In the genomic region with DNA sequence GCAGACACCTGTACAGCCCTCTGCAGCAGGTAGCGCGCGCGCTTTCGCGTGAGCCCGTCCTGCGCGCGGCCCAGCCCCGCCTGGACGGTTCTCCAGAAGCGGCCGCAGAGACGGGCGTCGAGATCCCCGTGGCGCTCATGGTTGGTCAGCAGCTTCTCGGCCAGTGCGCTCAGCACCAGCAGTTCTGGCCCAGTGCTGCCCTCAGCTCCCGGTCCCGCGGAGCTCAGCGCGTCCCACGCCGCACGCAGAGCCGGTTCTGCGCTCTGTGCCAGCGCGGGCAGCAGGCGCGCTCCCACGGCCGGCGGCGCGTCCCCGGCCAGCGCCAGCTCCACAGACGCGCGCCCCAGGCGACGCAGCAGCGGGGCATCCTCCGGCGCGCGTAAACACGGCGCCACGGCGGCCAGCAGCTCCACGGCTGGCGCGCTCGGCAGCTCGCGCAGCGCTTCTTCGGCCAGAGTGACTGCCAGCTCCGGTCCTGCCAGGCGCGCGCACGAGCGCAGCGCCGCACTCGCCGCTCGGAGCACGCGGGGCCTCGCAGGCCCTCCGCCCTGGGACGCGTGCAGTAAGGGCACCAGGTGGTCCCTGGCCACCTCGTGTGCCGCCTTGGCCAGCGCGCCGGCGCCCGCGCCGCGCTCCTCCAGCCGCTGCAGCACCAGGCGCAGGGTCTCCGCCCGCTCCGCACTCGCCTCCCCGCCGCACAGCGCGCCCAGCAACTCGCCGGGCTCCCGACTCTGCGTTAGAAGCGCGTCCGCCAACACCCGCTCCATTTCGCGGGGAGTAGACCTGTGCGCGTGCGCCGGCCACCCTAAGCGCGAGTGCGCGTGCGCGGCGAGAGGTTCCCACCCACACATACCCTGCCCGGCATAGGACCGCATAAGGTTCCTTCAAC, we compare ENCODE assay signal across 8 mouse cellular contexts. TPM values are rescaled to one million over a fixed set of nuclear protein-coding genes. Genes with fewer than 3 reads are reported as not detected.
DNase-seq lines count a peak whose midpoint lies in the region; ATAC-seq lines count a peak whose summit lies in the region.

A gene (minus strand): TSS at position 767 of the 889 bp plus-strand sequence.

- DNase-seq in c-Kit-positive CD71-negative TER-119-negative erythroid progenitor cells, embryonic 14.5 days (ENCODE audit: low read depth): peak; percentile 79
- DNase-seq in forebrain, embryonic 11.5 days (ENCODE audit: low spot score): peak; percentile 95
- DNase-seq in kidney, postnatal 14 days: peak; percentile 94
- DNase-seq in naive thymus-derived CD4-positive, alpha-beta T cell, adult 2 months (ENCODE audit: low read depth): peak; percentile 96
- DNase-seq in splenic B cell, adult 2 months (ENCODE audit: low read depth, low spot score): peak; percentile 94

- peak; percentile 77 for ATAC-seq in CD4-positive, CD25-positive, alpha-beta regulatory T cell, adult 4 months
- ATAC-seq in forebrain, embryonic 11.5 days (replicated peaks; ENCODE audit: low FRiP score): peak; percentile 95
- peak; percentile 92 for ATAC-seq in heart, embryonic 15.5 days (replicated peaks; ENCODE audit: insufficient number of reproducible peaks, insufficient read depth, low FRiP score, low read depth)
- ATAC-seq in liver, embryonic 12.5 days: peak; percentile 86

- whole genome bisulfite sequencing in forebrain, embryonic 11.5 days: under 1% methylated on average over 120 of the region's 124 CpGs
- under 1% methylated on average over 124 of the region's 124 CpGs for WGBS in heart, embryonic 15.5 days
- under 1% methylated on average over 124 of the region's 124 CpGs for WGBS in liver, embryonic 12.5 days (ENCODE audit: insufficient replicate concordance)

- no peaks in the 10 kb centered on the region for H3K27me3 ChIP-seq in forebrain, embryonic 11.5 days (ENCODE audit: control insufficient read depth, insufficient read depth, low read length)
- peaks cover 16% of the 10 kb centered on the region for H3K27me3 ChIP-seq in heart, embryonic 15.5 days
- H3K27me3 ChIP-seq in liver, embryonic 12.5 days (replicated peaks): peaks cover 33% of the 10 kb centered on the region
- no peaks in the 10 kb centered on the region for H3K27me3 ChIP-seq in splenic B cell, adult 2 months (ENCODE audit: control insufficient read depth, insufficient read depth, low read length, poor library complexity, severe bottlenecking)

- peak within 1 kb of the TSS; percentile 73 for H3K9ac ChIP-seq in forebrain, embryonic 11.5 days (ENCODE audit: low read length)
- peak within 1 kb of the TSS; percentile 70 for H3K9ac ChIP-seq in heart, embryonic 15.5 days
- H3K9ac ChIP-seq in liver, embryonic 12.5 days: peak within 1 kb of the TSS; percentile 75

- H3K36me3 ChIP-seq in forebrain, embryonic 11.5 days (ENCODE audit: control insufficient read depth, insufficient read depth, low read length): no peaks in the 10 kb centered on the region
- H3K36me3 ChIP-seq in heart, embryonic 15.5 days: peaks cover 5% of the 10 kb centered on the region; the same call in 1 of the 2 replicates
- H3K36me3 ChIP-seq in liver, embryonic 12.5 days: peaks cover 18% of the 10 kb centered on the region
- H3K36me3 ChIP-seq in splenic B cell, adult 2 months (ENCODE audit: control insufficient read depth, insufficient read depth, low read length, poor library complexity, severe bottlenecking): 0 out of 2 replicates have a peak, but pooled peaks cover 2% of the 10 kb centered on the region

- H3K27ac ChIP-seq in forebrain, embryonic 11.5 days (ENCODE audit: low read depth, low read length): peak within 1 kb of the TSS; percentile 75
- peak within 1 kb of the TSS; percentile 82 for H3K27ac ChIP-seq in heart, embryonic 15.5 days
- H3K27ac ChIP-seq in liver, embryonic 12.5 days: peak within 1 kb of the TSS; percentile 71

- peak within 1 kb of the TSS; percentile 73 for H3K4me2 ChIP-seq in forebrain, embryonic 11.5 days (ENCODE audit: low read depth, low read length, severe bottlenecking)
- peak within 1 kb of the TSS; percentile 83 for H3K4me2 ChIP-seq in heart, embryonic 15.5 days
- H3K4me2 ChIP-seq in liver, embryonic 12.5 days: peak within 1 kb of the TSS; percentile 94

- H3K4me3 ChIP-seq in forebrain, embryonic 11.5 days (ENCODE audit: low read depth, low read length): peak within 1 kb of the TSS; percentile 81
- H3K4me3 ChIP-seq in heart, embryonic 15.5 days: peak within 1 kb of the TSS; percentile 78
- peak within 1 kb of the TSS; percentile 78 for H3K4me3 ChIP-seq in liver, embryonic 12.5 days

- no peaks in the 10 kb centered on the region for H3K9me3 ChIP-seq in forebrain, embryonic 11.5 days (ENCODE audit: control insufficient read depth, low read length)
- H3K9me3 ChIP-seq in heart, embryonic 15.5 days (replicated peaks): no peaks in the 10 kb centered on the region
- no peaks in the 10 kb centered on the region for H3K9me3 ChIP-seq in liver, embryonic 12.5 days (replicated peaks)

- peaks cover 4% of the 10 kb centered on the region; the same call in 1 of the 2 replicates for H3K4me1 ChIP-seq in forebrain, embryonic 11.5 days (replicated peaks; ENCODE audit: control insufficient read depth, insufficient read depth, low read length)
- H3K4me1 ChIP-seq in heart, embryonic 15.5 days (replicated peaks): peaks cover 12% of the 10 kb centered on the region
- peaks cover 35% of the 10 kb centered on the region for H3K4me1 ChIP-seq in liver, embryonic 12.5 days

RNA-seq across cellular contexts. Expression of the gene that starts here (rescaled TPM):
- polyA plus RNA-seq in CD4-positive, CD25-positive, alpha-beta regulatory T cell, adult 4 months (2017; shearing (Covaris generic)): 1 to 10 TPM; 2.0 to 2.2 TPM
- 3.1 and 3.7 TPM in 2 replicates for polyA plus RNA-seq in forebrain, embryonic 11.5 days (2014; fragmentation: Nextera tagmentation; extraction: Ambion mirVana)
- polyA plus RNA-seq in heart, embryonic 15.5 days (2015; fragmentation: Nextera tagmentation; extraction: Ambion mirVana): 1.0 and 1.9 TPM in 2 replicates
- 3.3 and 3.4 TPM in 2 replicates for polyA plus RNA-seq in liver, embryonic 12.5 days (2016; fragmentation: Nextera tagmentation; extraction: Ambion mirVana)

Comparison
In these comparisons a context has a peak if more than half of its experiments do, and no peak if none do; other contexts are left out.
1. Peak in every context shown above with its lines: DNase-seq, ATAC-seq, H3K4me3 ChIP-seq and H3K27ac ChIP-seq.